Mouse (Mus musculus): ENCODE results near the gene Plaur. TPM values are rescaled to one million over a fixed set of nuclear protein-coding genes. Genes with fewer than 3 reads are reported as not detected.
"Not testable (repeated sequence)": the region's sequence is repeated elsewhere in the genome, so short reads cannot be mapped to it uniquely, and the experiment has no call there.

Plaur gene
- polyA plus RNA-seq, 1 experiment from 2014 or later, result 1.4 TPM

GRCm38 (mm10) chr7:24506838-24507725, 44.8 kb downstream of the Plaur start, which contains the start of gene Zfp428:
TSS of gene Zfp428 (plus strand) at chr7:24507006.
- Histone ChIP-seq H3K9me3 (ENCODE audit: control insufficient read depth, low read length) (no peaks in the 10 kb centered on the region), H3K27ac (ENCODE audit: low read depth, low read length) (peak within 1 kb of the TSS; percentile 100), H3K36me3 (ENCODE audit: control insufficient read depth, insufficient read depth, low read length) (peaks cover 8% of the 10 kb centered on the region; the same call in 1 of the 2 replicates), H3K4me2 (peak within 1 kb of the TSS; percentile 81), H3K4me1 (ENCODE audit: control insufficient read depth, insufficient read depth, low read length) (peaks cover 37% of the 10 kb centered on the region), H3K9ac (ENCODE audit: low read length) (peak within 1 kb of the TSS; percentile 97), H3K27me3 (ENCODE audit: control insufficient read depth, insufficient read depth, low read length) (no peaks in the 10 kb centered on the region), H3K4me3 (ENCODE audit: low read depth, low read length) (peak within 1 kb of the TSS; percentile 50)
- DNase-seq (ENCODE audit: low spot score, missing footprints) (peak; percentile 99), ATAC-seq (ENCODE audit: low FRiP score) (peak; percentile 91)
- under 1% methylated on average over 78 of the region's 84 CpGs for WGBS

GRCm38 (mm10) chr7:24507726-24508114, 45.4 kb downstream of the Plaur start:
- H3K27ac ChIP-seq (ENCODE audit: low read depth, low read length), result peak overlapping the region; percentile 100
- H3K9ac ChIP-seq (ENCODE audit: low read length), result peak overlapping the region; percentile 97
- peak overlapping the region; percentile 81 for H3K4me2 ChIP-seq
- 0 out of 2 replicates have a peak, but pooled peaks cover 5% of the 10 kb centered on the region for H3K36me3 ChIP-seq (ENCODE audit: control insufficient read depth, insufficient read depth, low read length)
- 2% methylated on average over 20 of the region's 20 CpGs for whole genome bisulfite sequencing
- no peaks in the 10 kb centered on the region for H3K27me3 ChIP-seq (ENCODE audit: control insufficient read depth, insufficient read depth, low read length)
- peak overlapping the region; percentile 50 for H3K4me3 ChIP-seq (ENCODE audit: low read depth, low read length)
- H3K9me3 ChIP-seq (ENCODE audit: control insufficient read depth, low read length), result no peaks in the 10 kb centered on the region
- peaks cover 37% of the 10 kb centered on the region for H3K4me1 ChIP-seq (ENCODE audit: control insufficient read depth, insufficient read depth, low read length)
- ATAC-seq (ENCODE audit: low FRiP score) (peak; percentile 20; the same call in 1 of the 2 replicates), DNase-seq (ENCODE audit: low spot score, missing footprints) (peak; percentile 93)

- no peaks in the 10 kb centered on the region for H3K27me3 ChIP-seq (ENCODE audit: control insufficient read depth, insufficient read depth, low read length)
- peaks cover 6% of the 10 kb centered on the region for H3K4me1 ChIP-seq (ENCODE audit: control insufficient read depth, insufficient read depth, low read length)
- no peak for ATAC-seq (ENCODE audit: low FRiP score)
- no peaks in the 10 kb centered on the region for H3K9me3 ChIP-seq (ENCODE audit: control insufficient read depth, low read length)
- no peak within 1 kb of the TSS for H3K27ac ChIP-seq (ENCODE audit: low read depth, low read length)
- WGBS, result 95% methylated on average over 7 of the region's 7 CpGs
- DNase-seq (ENCODE audit: low spot score, missing footprints), result no peak
- no peak within 1 kb of the TSS for H3K9ac ChIP-seq (ENCODE audit: low read length)
- H3K36me3 ChIP-seq (ENCODE audit: control insufficient read depth, insufficient read depth, low read length), result peaks cover 10% of the 10 kb centered on the region
- H3K4me3 ChIP-seq (ENCODE audit: low read depth, low read length), result no peak within 1 kb of the TSS
- no peak within 1 kb of the TSS for H3K4me2 ChIP-seq
These were observed 50.1 kb downstream of the Plaur start, which contains the start of gene AC161166.1 for GRCm38 (mm10) chr7:24512355-24512754. TSS of gene AC161166.1 (minus strand) at chr7:24512455.

GRCm38 (mm10) chr7:24516319-24516718, 54.0 kb downstream of the Plaur start:
- DNase-seq (ENCODE audit: low spot score, missing footprints), result not testable (repeated sequence)

GRCm38 (mm10) chr7:24517077-24517476, 54.8 kb downstream of the Plaur start:
- Histone ChIP-seq H3K9me3 (ENCODE audit: control insufficient read depth, low read length) (no peaks in the 10 kb centered on the region), H3K27me3 (ENCODE audit: control insufficient read depth, insufficient read depth, low read length) (no peaks in the 10 kb centered on the region), H3K4me1 (ENCODE audit: control insufficient read depth, insufficient read depth, low read length) (no peaks in the 10 kb centered on the region), H3K9ac (ENCODE audit: low read length) (no peak overlapping the region), H3K4me3 (ENCODE audit: low read depth, low read length) (no peak overlapping the region), H3K4me2 (no peak overlapping the region), H3K36me3 (ENCODE audit: control insufficient read depth, insufficient read depth, low read length) (peaks cover 5% of the 10 kb centered on the region), H3K27ac (ENCODE audit: low read depth, low read length) (no peak overlapping the region)
- ATAC-seq (ENCODE audit: low FRiP score) (no peak), DNase-seq (ENCODE audit: low spot score, missing footprints) (no peak)
- WGBS, result 31% methylated on average over 5 of the region's 5 CpGs

More at GRCm38 (mm10) chr7:24516319-24516718, 54.0 kb downstream of the Plaur start:
- not testable (repeated sequence) for H3K4me2 ChIP-seq; H3K9ac ChIP-seq (ENCODE audit: low read length); H3K27me3 ChIP-seq (ENCODE audit: control insufficient read depth, insufficient read depth, low read length); H3K27ac ChIP-seq (ENCODE audit: low read depth, low read length); H3K36me3 ChIP-seq (ENCODE audit: control insufficient read depth, insufficient read depth, low read length); H3K4me3 ChIP-seq (ENCODE audit: low read depth, low read length); H3K4me1 ChIP-seq (ENCODE audit: control insufficient read depth, insufficient read depth, low read length); H3K9me3 ChIP-seq (ENCODE audit: control insufficient read depth, low read length)
- ATAC-seq (ENCODE audit: low FRiP score), result peak; percentile 25; the same call in 1 of the 2 replicates
- WGBS, result 62% methylated on average over 8 of the region's 8 CpGs

- Histone ChIP-seq H3K27ac (ENCODE audit: low read depth, low read length) (no peak overlapping the region), H3K4me3 (ENCODE audit: low read depth, low read length) (no peak overlapping the region), H3K36me3 (ENCODE audit: control insufficient read depth, insufficient read depth, low read length) (peaks cover 5% of the 10 kb centered on the region), H3K4me2 (no peak overlapping the region), H3K9ac (ENCODE audit: low read length) (no peak overlapping the region), H3K4me1 (ENCODE audit: control insufficient read depth, insufficient read depth, low read length) (no peaks in the 10 kb centered on the region), H3K9me3 (ENCODE audit: control insufficient read depth, low read length) (no peaks in the 10 kb centered on the region), H3K27me3 (ENCODE audit: control insufficient read depth, insufficient read depth, low read length) (no peaks in the 10 kb centered on the region)
- 55% methylated on average over 6 of the region's 6 CpGs for WGBS
- DNase-seq (ENCODE audit: low spot score, missing footprints) (no peak), ATAC-seq (ENCODE audit: low FRiP score) (no peak)
These were observed 55.4 kb downstream of the Plaur start for GRCm38 (mm10) chr7:24517654-24518053.

GRCm38 (mm10) chr7:24519130-24519529, 56.8 kb downstream of the Plaur start:
- Histone ChIP-seq H3K4me3 (ENCODE audit: low read depth, low read length) (no peak overlapping the region), H3K27me3 (ENCODE audit: control insufficient read depth, insufficient read depth, low read length) (no peaks in the 10 kb centered on the region), H3K9me3 (ENCODE audit: control insufficient read depth, low read length) (no peaks in the 10 kb centered on the region), H3K4me2 (no peak overlapping the region), H3K27ac (ENCODE audit: low read depth, low read length) (no peak overlapping the region), H3K36me3 (ENCODE audit: control insufficient read depth, insufficient read depth, low read length) (peaks cover 5% of the 10 kb centered on the region), H3K9ac (ENCODE audit: low read length) (no peak overlapping the region), H3K4me1 (ENCODE audit: control insufficient read depth, insufficient read depth, low read length) (no peaks in the 10 kb centered on the region)
- ATAC-seq (ENCODE audit: low FRiP score), result no peak
- 14% methylated on average over 3 of the region's 3 CpGs for WGBS
- DNase-seq (ENCODE audit: low spot score, missing footprints), result no peak

GRCm38 (mm10) chr7:24520054-24520453, 57.8 kb downstream of the Plaur start:
- not testable (repeated sequence) for H3K4me2 ChIP-seq; H3K27ac ChIP-seq (ENCODE audit: low read depth, low read length); ATAC-seq (ENCODE audit: low FRiP score); H3K4me1 ChIP-seq (ENCODE audit: control insufficient read depth, insufficient read depth, low read length); H3K36me3 ChIP-seq (ENCODE audit: control insufficient read depth, insufficient read depth, low read length); DNase-seq (ENCODE audit: low spot score, missing footprints); H3K9ac ChIP-seq (ENCODE audit: low read length); H3K4me3 ChIP-seq (ENCODE audit: low read depth, low read length); H3K27me3 ChIP-seq (ENCODE audit: control insufficient read depth, insufficient read depth, low read length); H3K9me3 ChIP-seq (ENCODE audit: control insufficient read depth, low read length)
- whole genome bisulfite sequencing, result 91% methylated on average over 9 of the region's 10 CpGs

GRCm38 (mm10) chr7:24522805-24523204, 60.5 kb downstream of the Plaur start:
- Histone ChIP-seq H3K27ac (ENCODE audit: low read depth, low read length) (no peak overlapping the region), H3K4me2 (no peak overlapping the region), H3K9ac (ENCODE audit: low read length) (no peak overlapping the region), H3K4me1 (ENCODE audit: control insufficient read depth, insufficient read depth, low read length) (no peaks in the 10 kb centered on the region), H3K9me3 (ENCODE audit: control insufficient read depth, low read length) (no peaks in the 10 kb centered on the region), H3K36me3 (ENCODE audit: control insufficient read depth, insufficient read depth, low read length) (no peaks in the 10 kb centered on the region; the same call in 1 of the 2 replicates), H3K4me3 (ENCODE audit: low read depth, low read length) (no peak overlapping the region), H3K27me3 (ENCODE audit: control insufficient read depth, insufficient read depth, low read length) (no peaks in the 10 kb centered on the region)
- ATAC-seq (ENCODE audit: low FRiP score) (no peak), DNase-seq (ENCODE audit: low spot score, missing footprints) (no peak)
- WGBS, result 63% methylated on average over 5 of the region's 5 CpGs
